Mouse (Mus musculus) kidney, adult 2 months (tissue): Measurements from ENCODE around the gene Zpr1. TPM values are rescaled to one million over a fixed set of nuclear protein-coding genes. Genes with fewer than 3 reads are reported as not detected.

Experiments used
- DNase-seq: peaks from one replicate; pipeline ENCODE4 v3.0.0; 2021
- H3K27ac ChIP-seq: fragments of 200-500 bp; 2 replicates; pipeline ENCODE4 v1.5.1; 2012; ENCODE audit warnings: low read depth, low read length, control low read depth, inconsistent platforms; ENCODE audit not compliant: insufficient read depth
- H3K27me3 ChIP-seq: fragments of 200-500 bp; replicated peaks from 2 replicates; pipeline ENCODE4 v1.6.1; 2012; ENCODE audit warnings: mild to moderate bottlenecking, moderate library complexity, low read length, inconsistent platforms; ENCODE audit not compliant: control insufficient read depth, insufficient read depth
- H3K36me3 ChIP-seq: fragments of 200-500 bp; 2 replicates; pipeline ENCODE4 v1.6.1; 2012; ENCODE audit warnings: mild to moderate bottlenecking, moderate library complexity, low read length, inconsistent platforms; ENCODE audit not compliant: control insufficient read depth, insufficient read depth
- H3K4me1 ChIP-seq: fragments of 200-500 bp; 2 replicates; pipeline ENCODE4 v1.6.1; 2011; ENCODE audit warnings: low read length; ENCODE audit not compliant: control insufficient read depth, insufficient read depth
- H3K4me3 ChIP-seq: fragments of 200-500 bp; 2 replicates; pipeline ENCODE4 v1.5.1; 2011; ENCODE audit warnings: mild to moderate bottlenecking, low read depth, low read length, control low read depth; ENCODE audit not compliant: insufficient read depth
- CTCF ChIP-seq: fragments of 200-500 bp; conservative IDR thresholded peaks from 2 replicates; pipeline ENCODE4 v1.5.1; 2011; ENCODE audit warnings: low read depth, mild to moderate bottlenecking, control low read depth, low read length, moderate library complexity, mixed read lengths; ENCODE audit not compliant: insufficient read depth, insufficient read length
- POLR2A ChIP-seq: fragments of 200-500 bp; IDR thresholded peaks from one replicate; pipeline ENCODE4 v1.6.1; 2011; ENCODE audit warnings: low read depth, low read length, control low read depth
- WGBS: fragments of 180-500 bp; shearing (Covaris S2); methylation state at CpG from one replicate; pipeline ENCODE4 v1.1.7; 2018; 5-methylcytosine and 5-hydroxymethylcytosine counted together
- polyA plus RNA-seq: library from polyadenylated mRNA; depleted of rRNA; stranded (reverse); fragments of >200 nt; gene quantifications from 2 replicates; pipeline ENCODE4 v1.2.3, GENCODE M21; 2012

Zpr1 gene
- polyA plus RNA-seq, 1 experiment = 16.6 TPM

DNA sequence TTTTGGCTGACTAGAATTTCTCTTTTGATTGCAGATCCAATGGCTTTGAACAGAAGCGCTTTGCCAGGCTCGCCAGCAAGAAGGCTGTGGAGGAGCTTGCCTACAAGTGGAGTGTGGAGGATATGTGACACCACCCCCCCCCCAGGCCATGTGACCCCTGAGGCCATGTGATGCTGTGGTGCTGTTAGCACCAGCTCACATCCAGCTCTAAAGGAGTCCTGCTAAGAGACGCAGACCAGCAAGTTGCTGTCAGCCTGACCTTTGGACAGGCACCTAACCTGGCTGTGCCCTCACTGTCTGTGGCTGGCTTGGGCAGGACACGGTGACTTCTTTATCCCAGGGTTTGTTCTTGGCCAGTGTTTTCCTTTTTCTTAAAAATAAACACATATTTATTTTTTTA, 25.5 kb downstream of the Zpr1 start:
- 67% methylated on average over 4 of the region's 4 CpGs for WGBS
- TF ChIP-seq CTCF (no peak), POLR2A (no peak)
- no peak overlapping the region for H3K4me3 ChIP-seq
- peak; percentile 24 for DNase-seq
- no peaks in the 10 kb centered on the region for H3K27me3 ChIP-seq
- no peak overlapping the region for H3K27ac ChIP-seq
- H3K36me3 ChIP-seq = no peaks in the 10 kb centered on the region
- H3K4me1 ChIP-seq = no peaks in the 10 kb centered on the region

DNA sequence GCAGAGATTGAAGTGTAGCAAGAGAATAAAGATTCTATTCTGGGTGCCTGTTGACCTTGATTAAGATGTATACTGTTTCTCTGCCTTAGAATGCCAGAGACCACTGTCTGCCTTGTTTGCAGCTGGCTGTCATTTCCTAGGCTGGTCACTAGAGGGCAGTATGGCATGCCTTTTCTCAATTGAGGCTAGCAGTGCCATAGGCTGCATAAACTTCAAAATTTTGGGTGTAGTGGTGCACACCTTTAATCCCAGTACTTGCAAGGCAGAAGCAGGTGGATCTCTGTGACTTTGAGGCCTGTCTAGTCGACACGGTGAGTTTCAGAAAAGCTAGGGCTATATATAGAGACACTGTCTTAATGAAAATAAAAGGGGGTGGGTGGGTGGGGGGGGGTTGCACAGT, 29.3 kb downstream of the Zpr1 start:
- TF ChIP-seq POLR2A (no peak), CTCF (peak; percentile 97)
- H3K4me3 ChIP-seq = no peak overlapping the region
- 8% methylated on average over 2 of the region's 2 CpGs for whole genome bisulfite sequencing
- H3K27me3 ChIP-seq = no peaks in the 10 kb centered on the region
- no peaks in the 10 kb centered on the region for H3K4me1 ChIP-seq
- no peak overlapping the region for H3K27ac ChIP-seq
- H3K36me3 ChIP-seq = no peaks in the 10 kb centered on the region
- DNase-seq = peak; percentile 38

DNA sequence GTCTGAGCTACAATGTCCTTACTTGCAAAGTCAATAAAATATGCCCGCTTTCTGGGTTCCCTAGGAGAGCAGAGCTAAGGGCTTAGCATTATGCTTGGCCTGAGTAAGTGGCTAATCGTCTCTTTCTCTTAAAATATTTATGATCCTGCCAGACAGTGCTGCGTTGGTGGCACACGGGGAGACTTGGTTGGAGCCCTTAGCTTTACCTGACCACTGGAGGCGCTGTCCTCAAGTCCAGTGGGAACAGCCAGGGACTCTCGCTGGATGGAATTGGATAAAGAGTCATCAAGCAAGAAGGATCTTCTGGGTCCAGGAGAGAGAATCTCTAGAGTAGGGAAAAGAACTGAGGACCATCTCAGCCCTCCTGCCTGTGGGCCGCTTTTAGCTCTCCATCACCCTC, 36.3 kb downstream of the Zpr1 start:
- TF ChIP-seq CTCF (peak; percentile 61), POLR2A (no peak)
- Histone ChIP-seq H3K27me3 (no peaks in the 10 kb centered on the region), H3K4me3 (no peak overlapping the region), H3K4me1 (no peaks in the 10 kb centered on the region), H3K27ac (no peak overlapping the region), H3K36me3 (no peaks in the 10 kb centered on the region)
- WGBS = 15% methylated on average over 7 of the region's 7 CpGs
- peak; percentile 22 for DNase-seq

DNA sequence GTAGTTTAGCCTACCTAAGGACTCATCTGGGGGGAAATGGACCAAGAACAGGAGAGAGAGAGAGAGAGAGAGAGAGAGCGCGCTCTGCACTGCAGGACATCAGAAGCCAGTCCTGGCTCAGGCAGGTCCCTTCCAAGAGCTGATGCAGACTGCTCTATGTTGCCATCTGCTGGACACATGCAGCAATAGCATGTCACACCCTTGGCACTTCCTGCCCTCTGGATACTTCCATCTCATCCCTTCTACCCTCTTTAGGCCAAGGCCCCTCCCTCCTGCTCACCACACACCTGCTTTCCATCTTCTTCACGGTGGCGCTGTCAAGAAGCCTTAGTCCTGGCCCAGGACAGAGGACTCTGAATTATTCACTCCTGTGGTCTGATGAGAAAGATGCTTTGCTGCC, 41.6 kb downstream of the Zpr1 start:
- no peak overlapping the region for H3K4me3 ChIP-seq
- H3K27ac ChIP-seq = no peak overlapping the region
- no peak for TF ChIP-seq POLR2A
- TF ChIP-seq CTCF = peak; percentile 99; the same call in 1 of the 2 replicates
- no peaks in the 10 kb centered on the region for H3K27me3 ChIP-seq
- no peaks in the 10 kb centered on the region for H3K36me3 ChIP-seq
- WGBS = 7% methylated on average over 4 of the region's 4 CpGs
- DNase-seq = peak; percentile 67
- no peaks in the 10 kb centered on the region for H3K4me1 ChIP-seq

DNA sequence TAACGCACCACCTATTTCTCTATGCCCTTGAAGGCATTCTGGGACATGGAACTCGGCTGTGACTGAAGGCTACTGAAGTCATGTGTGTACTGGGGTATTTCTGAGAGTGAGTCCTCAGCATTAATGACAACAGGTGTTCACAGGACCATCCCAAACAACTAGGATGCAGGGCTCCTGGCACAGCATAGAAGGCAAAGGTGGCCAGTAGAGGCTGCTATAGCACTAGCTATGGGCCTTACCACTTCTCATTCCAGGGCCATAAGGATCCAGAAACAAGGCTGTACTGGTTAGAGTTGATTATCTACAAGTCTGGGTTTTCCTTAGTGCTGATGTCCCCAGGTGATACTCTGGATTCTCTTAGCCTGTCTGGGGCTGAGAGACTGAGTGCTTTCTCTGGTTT, 42.1 kb downstream of the Zpr1 start:
- WGBS = 37% methylated on average over 2 of the region's 2 CpGs
- H3K27me3 ChIP-seq = no peaks in the 10 kb centered on the region
- no peak for DNase-seq
- no peaks in the 10 kb centered on the region for H3K36me3 ChIP-seq
- no peak overlapping the region for H3K4me3 ChIP-seq
- no peak overlapping the region for H3K27ac ChIP-seq
- no peaks in the 10 kb centered on the region for H3K4me1 ChIP-seq
- no peak for TF ChIP-seq CTCF
- TF ChIP-seq POLR2A = no peak

DNA sequence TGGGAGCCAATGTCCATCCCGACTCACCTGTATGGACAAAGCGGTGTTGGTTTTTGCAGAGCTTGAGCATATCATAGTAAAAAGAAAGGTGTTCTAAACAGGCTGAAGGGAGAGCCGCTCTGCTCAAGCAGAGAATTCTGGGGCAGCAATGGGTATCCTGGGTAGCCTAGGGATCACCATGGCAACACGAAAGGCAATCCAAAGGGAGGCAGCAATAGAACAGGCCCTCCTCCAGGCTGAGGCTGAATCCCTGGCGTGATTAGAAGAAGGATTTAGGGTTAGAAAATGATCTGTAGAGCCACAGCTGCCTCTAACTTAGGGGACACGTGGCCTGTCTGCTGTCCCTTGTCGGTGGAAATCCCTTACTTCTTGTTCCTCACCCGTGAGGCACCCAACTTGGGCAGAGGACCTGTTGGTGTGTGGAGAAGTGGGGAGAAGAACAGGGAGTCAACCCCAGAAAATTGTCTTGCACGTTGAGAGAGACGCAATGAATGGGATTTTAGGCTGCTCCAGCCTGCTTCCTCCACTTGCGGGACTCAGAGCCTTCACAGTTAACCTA, 43.0 kb downstream of the Zpr1 start:
- H3K27me3 ChIP-seq = no peaks in the 10 kb centered on the region
- no peaks in the 10 kb centered on the region for H3K4me1 ChIP-seq
- H3K36me3 ChIP-seq = no peaks in the 10 kb centered on the region
- 51% methylated on average over 11 of the region's 11 CpGs for WGBS
- no peak overlapping the region for H3K4me3 ChIP-seq
- H3K27ac ChIP-seq = no peak overlapping the region
- no peak for DNase-seq
- TF ChIP-seq POLR2A = no peak
- no peak for TF ChIP-seq CTCF

DNA sequence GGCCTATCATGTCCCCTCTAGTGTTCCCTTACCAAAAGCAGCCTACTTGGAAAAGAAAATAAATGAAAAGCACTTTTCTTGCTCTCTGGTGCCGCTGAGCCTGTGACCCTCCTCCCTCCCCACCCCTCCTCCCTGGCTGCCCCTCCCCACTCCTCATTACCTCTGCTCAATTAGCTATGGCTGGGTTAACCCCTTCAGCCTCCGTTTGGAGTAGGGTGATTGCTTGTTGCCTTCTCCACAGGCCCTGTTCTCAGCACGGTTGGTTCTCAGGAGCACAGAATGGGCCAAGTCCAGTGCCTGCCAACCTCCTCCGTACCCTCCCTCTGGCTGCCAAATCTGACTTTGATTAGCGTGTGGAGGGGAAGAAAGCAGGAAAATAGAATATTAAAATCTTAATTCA, 43.5 kb downstream of the Zpr1 start:
- no peaks in the 10 kb centered on the region for H3K4me1 ChIP-seq
- H3K27ac ChIP-seq = no peak overlapping the region
- 38% methylated on average over 5 of the region's 5 CpGs for WGBS
- H3K4me3 ChIP-seq = no peak overlapping the region
- H3K27me3 ChIP-seq = no peaks in the 10 kb centered on the region
- H3K36me3 ChIP-seq = no peaks in the 10 kb centered on the region
- DNase-seq = no peak
- TF ChIP-seq POLR2A = no peak
- no peak for TF ChIP-seq CTCF

DNA sequence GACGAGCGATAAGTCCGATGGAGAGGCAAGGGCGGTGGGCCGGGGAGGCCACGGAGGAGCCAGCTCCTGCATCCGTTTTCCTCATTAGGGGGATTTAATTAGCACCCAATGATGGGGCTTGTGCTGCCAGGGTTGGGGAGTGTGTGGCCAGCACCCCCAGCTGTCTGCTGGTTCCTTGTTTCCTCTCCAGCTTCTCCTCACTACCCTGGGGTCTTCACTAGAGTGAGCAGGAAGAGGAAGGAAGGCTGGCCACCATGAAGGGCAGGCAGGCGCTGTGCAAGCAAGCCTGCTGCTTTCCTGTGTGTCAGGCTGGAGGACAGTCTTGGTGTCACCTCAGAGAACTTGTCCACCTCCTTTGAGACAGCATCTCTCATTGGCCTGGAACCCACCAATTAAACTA, 44.0 kb downstream of the Zpr1 start:
- no peak overlapping the region for H3K27ac ChIP-seq
- H3K36me3 ChIP-seq = no peaks in the 10 kb centered on the region
- H3K4me3 ChIP-seq = no peak overlapping the region
- 54% methylated on average over 8 of the region's 8 CpGs for WGBS
- TF ChIP-seq POLR2A (no peak), CTCF (no peak)
- no peaks in the 10 kb centered on the region for H3K4me1 ChIP-seq
- no peak for DNase-seq
- H3K27me3 ChIP-seq = no peaks in the 10 kb centered on the region
